In the genomic region with DNA sequence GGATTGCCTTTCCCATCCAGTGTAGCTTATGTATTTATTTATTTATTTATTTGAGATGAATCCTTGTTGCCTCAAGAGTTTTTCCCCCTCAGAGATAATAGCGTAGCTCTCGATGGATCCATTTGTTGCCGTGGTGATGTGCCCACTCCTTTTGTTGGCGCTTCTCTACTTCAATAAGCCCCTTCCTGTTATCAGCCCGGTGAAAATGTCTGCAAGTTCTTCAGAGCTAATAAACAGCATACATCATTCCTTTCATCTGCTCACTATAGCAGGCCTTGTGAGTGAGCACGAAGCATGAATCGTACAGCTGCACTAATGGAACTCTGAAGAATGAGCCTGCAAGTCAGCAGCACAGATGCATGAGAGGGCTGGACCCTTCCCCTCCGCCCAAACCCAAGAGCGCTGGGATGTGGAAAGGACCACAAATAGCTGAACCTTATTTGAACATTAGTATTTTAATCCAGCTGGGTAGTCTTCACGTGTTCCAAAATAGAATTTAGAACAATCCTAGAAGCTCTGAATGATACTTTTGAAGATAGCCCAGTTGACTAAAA, we compare ENCODE assay signal across 22 mouse cellular contexts. TPM values are rescaled to one million over a fixed set of nuclear protein-coding genes. Genes with fewer than 3 reads are reported as not detected.
A peak's percentile ranks its signal among the peaks of the same experiment; 100 is the strongest.
DNase-seq lines count a peak whose midpoint lies in the region; ATAC-seq and TF ChIP-seq lines count a peak whose summit lies in the region.
"Had no signal": no experiment of that assay in that cellular context is flagged by ENCODE, and none has a peak within 500 bp of the region (broad histone marks: within the 10 kb centered on the region; RNA-seq: fewer than 3 reads in every experiment).

No protein-coding gene starts in this region.

- peaks cover 14% of the 10 kb centered on the region for H3K4me1 ChIP-seq in forebrain, embryonic 13.5 days
- H3K4me1 ChIP-seq in forebrain, embryonic 11.5 days (replicated peaks; ENCODE audit: control insufficient read depth, insufficient read depth, low read length): no peaks in the 10 kb centered on the region
- H3K4me1 ChIP-seq in forebrain, embryonic 16.5 days (replicated peaks; ENCODE audit: control insufficient read depth, insufficient read depth, low read length): peaks cover 10% of the 10 kb centered on the region
- H3K4me1 ChIP-seq in hindbrain, postnatal 0 days (ENCODE audit: insufficient read depth, low read length): no peaks in the 10 kb centered on the region
- H3K4me1 ChIP-seq: embryonic facial prominence, embryonic 12.5 days had no signal

- H3K27me3 ChIP-seq in forebrain, embryonic 13.5 days: no peaks in the 10 kb centered on the region
- H3K27me3 ChIP-seq in forebrain, embryonic 11.5 days (ENCODE audit: control insufficient read depth, insufficient read depth, low read length): no peaks in the 10 kb centered on the region
- H3K27me3 ChIP-seq in forebrain, embryonic 16.5 days (replicated peaks; ENCODE audit: control insufficient read depth, insufficient read depth, low read length): no peaks in the 10 kb centered on the region
- no peaks in the 10 kb centered on the region for H3K27me3 ChIP-seq in hindbrain, postnatal 0 days (ENCODE audit: insufficient read depth, low read length)
- H3K27me3 ChIP-seq: embryonic facial prominence, embryonic 12.5 days; hindbrain, embryonic 15.5 days; neural tube, embryonic 13.5 days had no signal

- WGBS in forebrain, embryonic 13.5 days: 50% methylated on average over 10 of the region's 10 CpGs
- 65% methylated on average over 10 of the region's 10 CpGs for WGBS in forebrain, embryonic 11.5 days
- 47% methylated on average over 10 of the region's 10 CpGs for WGBS in forebrain, embryonic 16.5 days
- WGBS in hindbrain, postnatal 0 days: 52% methylated on average over 10 of the region's 10 CpGs

- H3K4me2 ChIP-seq in forebrain, embryonic 13.5 days: no peak overlapping the region
- no peak overlapping the region for H3K4me2 ChIP-seq in forebrain, embryonic 11.5 days (ENCODE audit: low read depth, low read length, severe bottlenecking)
- no peak overlapping the region for H3K4me2 ChIP-seq in forebrain, embryonic 16.5 days (ENCODE audit: low read length)
- H3K4me2 ChIP-seq in hindbrain, postnatal 0 days (ENCODE audit: low read depth, low read length): no peak overlapping the region
- H3K4me2 ChIP-seq: embryonic facial prominence, embryonic 12.5 days; heart, embryonic 11.5 days; hindbrain, embryonic 15.5 days; neural tube, embryonic 13.5 days had no signal

- no peak for DNase-seq in forebrain, embryonic 11.5 days (ENCODE audit: low spot score)
- peak; percentile 10 for DNase-seq in Muller cell, postnatal 12 days (ENCODE audit: inconsistent ontology term)
- DNase-seq in hindbrain, postnatal 0 days (ENCODE audit: low spot score): peak; percentile 19
- no peak for DNase-seq in adrenal gland, postnatal 4 days (ENCODE audit: low spot score in 2 of 2)
- DNase-seq: adrenal gland, postnatal 36 days; cerebellum, adult 11-12 months; cerebellum, postnatal 10 days; gastrocnemius, adult 2 months; kidney, adult 18-20 months; lung, postnatal 4 days; right cerebral cortex, adult 18-20 months; right cerebral cortex, postnatal 4 days; thymus, postnatal 14 days had no signal

- H3K36me3 ChIP-seq in forebrain, embryonic 13.5 days (ENCODE audit: poor library complexity, severe bottlenecking): peaks cover 27% of the 10 kb centered on the region
- H3K36me3 ChIP-seq in forebrain, embryonic 11.5 days (ENCODE audit: control insufficient read depth, insufficient read depth, low read length): no peaks in the 10 kb centered on the region; the same call in 1 of the 2 replicates
- peaks cover 9% of the 10 kb centered on the region for H3K36me3 ChIP-seq in forebrain, embryonic 16.5 days (ENCODE audit: control insufficient read depth, insufficient read depth)
- H3K36me3 ChIP-seq in hindbrain, postnatal 0 days (ENCODE audit: insufficient read depth, low read length): peaks cover 15% of the 10 kb centered on the region

- H3K27ac ChIP-seq in forebrain, embryonic 13.5 days: no peak overlapping the region
- H3K27ac ChIP-seq in forebrain, embryonic 11.5 days (ENCODE audit: low read depth, low read length): no peak overlapping the region
- H3K27ac ChIP-seq in forebrain, embryonic 16.5 days (ENCODE audit: low read length): no peak overlapping the region
- H3K27ac ChIP-seq in hindbrain, postnatal 0 days: no peak overlapping the region
- H3K27ac ChIP-seq: embryonic facial prominence, embryonic 12.5 days; gastrocnemius, adult 2 months; hindbrain, embryonic 15.5 days; kidney, postnatal 0 days; neural tube, embryonic 13.5 days had no signal

- H3K9ac ChIP-seq in forebrain, embryonic 13.5 days: no peak overlapping the region
- no peak overlapping the region for H3K9ac ChIP-seq in forebrain, embryonic 11.5 days (ENCODE audit: low read length)
- no peak overlapping the region for H3K9ac ChIP-seq in forebrain, embryonic 16.5 days (replicated peaks; ENCODE audit: low read depth, low read length)
- no peak overlapping the region for H3K9ac ChIP-seq in hindbrain, postnatal 0 days (replicated peaks; ENCODE audit: low read length)
- H3K9ac ChIP-seq: embryonic facial prominence, embryonic 12.5 days; hindbrain, embryonic 15.5 days; neural tube, embryonic 13.5 days had no signal

- no peaks in the 10 kb centered on the region for H3K9me3 ChIP-seq in forebrain, embryonic 13.5 days (replicated peaks)
- H3K9me3 ChIP-seq in forebrain, embryonic 11.5 days (ENCODE audit: control insufficient read depth, low read length): no peaks in the 10 kb centered on the region
- no peaks in the 10 kb centered on the region for H3K9me3 ChIP-seq in forebrain, embryonic 16.5 days (ENCODE audit: control insufficient read depth, low read length)
- H3K9me3 ChIP-seq in hindbrain, postnatal 0 days (ENCODE audit: low read length): no peaks in the 10 kb centered on the region
- H3K9me3 ChIP-seq: embryonic facial prominence, embryonic 12.5 days; hindbrain, embryonic 15.5 days; neural tube, embryonic 13.5 days had no signal

- H3K4me3 ChIP-seq in forebrain, embryonic 13.5 days: no peak overlapping the region
- no peak overlapping the region for H3K4me3 ChIP-seq in forebrain, embryonic 11.5 days (ENCODE audit: low read depth, low read length)
- no peak overlapping the region for H3K4me3 ChIP-seq in forebrain, embryonic 16.5 days (replicated peaks; ENCODE audit: low read length)
- no peak overlapping the region for H3K4me3 ChIP-seq in hindbrain, postnatal 0 days (ENCODE audit: low read length)
- H3K4me3 ChIP-seq: embryonic facial prominence, embryonic 12.5 days; gastrocnemius, adult 2 months; hindbrain, embryonic 15.5 days; neural tube, embryonic 13.5 days had no signal

- no peak for TF ChIP-seq CTCF in hindbrain, postnatal 0 days (IDR thresholded peaks at IDR 0.05; ENCODE audit: low read depth)

- peak; percentile 43; the same call in 1 of the 2 replicates for ATAC-seq in forebrain, embryonic 13.5 days
- no peak for ATAC-seq in forebrain, embryonic 11.5 days (replicated peaks; ENCODE audit: low FRiP score)
- peak; percentile 44 for ATAC-seq in forebrain, embryonic 16.5 days
- peak; percentile 12; the same call in 1 of the 2 replicates for ATAC-seq in hindbrain, postnatal 0 days
- no peak for ATAC-seq in inflammation-experienced regulatory T-cells, adult 6 months
- ATAC-seq: CD4-positive, CD25-positive, alpha-beta regulatory T cell, adult 4 months had no signal

RNA-seq across cellular contexts. Expression of a gene that starts 16.4 kb away (rescaled TPM):
- 0.56 and 0.65 TPM in 2 replicates for polyA plus RNA-seq in forebrain, embryonic 13.5 days (2015; fragmentation: Nextera tagmentation; extraction: Ambion mirVana)
- 0.95 and 1.0 TPM in 2 replicates for polyA plus RNA-seq in forebrain, embryonic 11.5 days (2014; fragmentation: Nextera tagmentation; extraction: Ambion mirVana)
- polyA plus RNA-seq in forebrain, embryonic 16.5 days (2015; fragmentation: Nextera tagmentation; extraction: Ambion mirVana): 0.48 and 0.61 TPM in 2 replicates
- 2.7 and 2.8 TPM in 2 replicates for total RNA-seq in hindbrain, postnatal 0 days (2014; rRNA removed)
- polyA plus RNA-seq in hindbrain, postnatal 0 days (2015; fragmentation: Nextera tagmentation; extraction: Ambion mirVana): 0.28 and 0.38 TPM in 2 replicates
- 10 to 100 TPM; 29.5 to 29.7 TPM for total RNA-seq in adrenal gland, postnatal 4 days (2021)
- under 1 TPM; 0.35 to 0.97 (median 0.44) TPM for polyA plus RNA-seq in inflammation-experienced regulatory T-cells, adult 6 months (2017; shearing (Covaris generic))

RNA-seq across cellular contexts. Expression of a gene that starts 30.9 kb away (rescaled TPM):
- polyA plus RNA-seq in forebrain, embryonic 13.5 days (2015; fragmentation: Nextera tagmentation; extraction: Ambion mirVana): 4.2 and 4.3 TPM in 2 replicates
- 10.6 and 12.2 TPM in 2 replicates for polyA plus RNA-seq in forebrain, embryonic 11.5 days (2014; fragmentation: Nextera tagmentation; extraction: Ambion mirVana)
- polyA plus RNA-seq in forebrain, embryonic 16.5 days (2015; fragmentation: Nextera tagmentation; extraction: Ambion mirVana): 3.9 and 4.4 TPM in 2 replicates
- 17.5 and 19.7 TPM in 2 replicates for total RNA-seq in hindbrain, postnatal 0 days (2014; rRNA removed)
- 3.5 and 3.9 TPM in 2 replicates for polyA plus RNA-seq in hindbrain, postnatal 0 days (2015; fragmentation: Nextera tagmentation; extraction: Ambion mirVana)
- total RNA-seq in adrenal gland, postnatal 4 days (2021): 10 to 100 TPM; 24.2 to 26.5 TPM
- 1 to 10 TPM; 1.1 to 1.6 (median 1.4) TPM for polyA plus RNA-seq in inflammation-experienced regulatory T-cells, adult 6 months (2017; shearing (Covaris generic))

Comparison
In these comparisons a context has a peak if more than half of its experiments do, and no peak if none do; other contexts are left out.
1. ATAC-seq: peak in forebrain, embryonic 13.5 days (single experiment), forebrain, embryonic 16.5 days (single experiment) and hindbrain, postnatal 0 days (single experiment); none in forebrain, embryonic 11.5 days (single experiment) and inflammation-experienced regulatory T-cells, adult 6 months (single experiment).
2. DNase-seq: peak in Muller cell, postnatal 12 days (single experiment) and hindbrain, postnatal 0 days (single experiment); none in forebrain, embryonic 11.5 days (single experiment) and adrenal gland, postnatal 4 days (0 of 2).